Mouse (Mus musculus) heart, embryonic 16.5 days (tissue): ENCODE data around the gene Slc17a8. TPM values are rescaled to one million over a fixed set of nuclear protein-coding genes. Genes with fewer than 3 reads are reported as not detected.
A peak's percentile ranks its signal among the peaks of the same experiment; 100 is the strongest.

Experiments used
- ATAC-seq: fragments of 200-750 bp; cut with Nextera tagmentation; replicated peaks from 2 replicates; pipeline ENCODE4 v1.8.0; 2017; ENCODE audit warnings: moderate number of reproducible peaks; ENCODE audit not compliant: insufficient read depth, low FRiP score; ENCODE audit errors: extremely low read depth
- H3K27ac ChIP-seq: fragments of 300-500 bp; sonication (generic); 2 replicates; pipeline ENCODE4 v1.5.1; 2014; ENCODE audit warnings: mild to moderate bottlenecking, low read length, control low read depth, moderate library complexity
- H3K27me3 ChIP-seq: fragments of 300-500 bp; sonication (generic); 2 replicates; pipeline ENCODE4 v1.6.1; 2014; ENCODE audit warnings: low read length, mixed read lengths; ENCODE audit not compliant: control insufficient read depth, insufficient read depth
- H3K36me3 ChIP-seq: fragments of 300-500 bp; sonication (generic); 2 replicates; pipeline ENCODE4 v1.6.1; 2014; ENCODE audit not compliant: control insufficient read depth, insufficient read depth
- H3K4me1 ChIP-seq: fragments of 300-500 bp; sonication (generic); 2 replicates; pipeline ENCODE4 v1.6.1; 2014; ENCODE audit warnings: low read length, mixed read lengths; ENCODE audit not compliant: control insufficient read depth, insufficient read depth
- H3K4me2 ChIP-seq: fragments of 300-500 bp; sonication (generic); 2 replicates; pipeline ENCODE4 v1.6.1; 2014; ENCODE audit warnings: low read depth, mild to moderate bottlenecking, control low read depth, low read length
- H3K4me3 ChIP-seq: fragments of 300-500 bp; sonication (generic); 2 replicates; pipeline ENCODE4 v1.5.1; 2014; ENCODE audit warnings: mild to moderate bottlenecking, control low read depth, low read length
- H3K9ac ChIP-seq: fragments of 300-500 bp; sonication (generic); 2 replicates; pipeline ENCODE4 v1.6.1; 2014; ENCODE audit warnings: low read length, control low read depth
- H3K9me3 ChIP-seq: fragments of 300-500 bp; sonication (generic); replicated peaks from 2 replicates; pipeline ENCODE4 v1.6.1; 2016; ENCODE audit warnings: low read length; ENCODE audit not compliant: control insufficient read depth
- WGBS: fragments of 180-500 bp; shearing (Covaris S2); extraction: QIAGEN DNeasy Blood & Tissue Kit; methylation state at CpG from one replicate; pipeline ENCODE4 v1.1.7; 2014; 5-methylcytosine and 5-hydroxymethylcytosine counted together
- polyA plus RNA-seq: library from polyadenylated mRNA; unstranded; fragments of >200 nt; fragmentation: Nextera tagmentation; extraction: Ambion mirVana; gene quantifications from 2 replicates; pipeline ENCODE4 v1.2.1, GENCODE M21; 2015

Gene Slc17a8
- polyA plus RNA-seq, 1 experiment from 2014 or later: 0.11 TPM

DNA sequence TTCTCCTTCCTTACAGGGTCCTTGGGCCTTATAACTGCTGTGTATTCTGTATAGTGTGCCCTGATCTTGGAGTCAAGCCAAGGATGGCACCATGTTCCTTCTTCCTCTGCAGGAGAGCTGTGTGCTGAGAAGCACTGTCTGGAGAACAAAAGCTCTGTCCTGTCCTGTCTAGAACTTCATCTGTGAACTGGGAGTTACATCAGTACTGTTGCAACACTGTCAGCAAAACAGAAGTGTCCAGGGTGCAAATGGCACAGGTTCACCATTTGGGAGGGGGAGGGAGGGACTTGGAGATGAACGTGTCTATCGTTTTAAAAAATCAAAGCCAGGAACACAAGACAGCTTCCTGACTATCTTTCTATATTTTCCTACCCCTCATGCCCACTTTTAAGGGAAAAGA is 89.1 kb downstream of the Slc17a8 start:
- WGBS: 40% methylated on average over 2 of the region's 2 CpGs
- H3K27me3 ChIP-seq: no peaks in the 10 kb centered on the region
- H3K4me1 ChIP-seq: peaks cover 39% of the 10 kb centered on the region
- H3K9ac ChIP-seq: no peak overlapping the region
- H3K4me3 ChIP-seq: no peak overlapping the region
- no peaks in the 10 kb centered on the region for H3K9me3 ChIP-seq
- no peak for ATAC-seq
- no peaks in the 10 kb centered on the region for H3K36me3 ChIP-seq
- H3K27ac ChIP-seq: no peak overlapping the region
- H3K4me2 ChIP-seq: no peak overlapping the region

DNA sequence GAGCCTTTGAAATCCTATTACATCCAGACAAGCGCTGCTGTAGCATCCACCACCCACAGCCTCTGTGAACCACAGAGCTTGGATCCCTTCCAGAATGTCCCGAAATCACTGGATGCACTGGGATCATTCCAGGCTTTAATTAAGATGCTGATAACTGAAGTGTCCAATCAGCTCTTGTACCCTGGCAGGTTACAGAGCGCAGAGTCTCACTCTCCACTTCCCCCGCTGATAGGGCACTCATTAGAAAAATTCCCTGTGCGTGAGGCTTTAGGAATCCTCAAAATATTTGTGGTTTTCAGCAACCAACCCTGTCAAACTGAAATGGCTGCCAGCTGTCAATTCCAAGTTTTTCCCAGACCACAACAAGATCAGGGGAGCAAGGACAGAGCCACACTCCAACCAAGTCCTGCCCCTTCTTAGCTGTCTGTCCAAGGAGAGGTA is 89.8 kb downstream of the Slc17a8 start:
- peaks cover 43% of the 10 kb centered on the region for H3K4me1 ChIP-seq
- H3K4me3 ChIP-seq: no peak overlapping the region
- H3K36me3 ChIP-seq: no peaks in the 10 kb centered on the region
- no peaks in the 10 kb centered on the region for H3K27me3 ChIP-seq
- H3K4me2 ChIP-seq: peak overlapping the region; percentile 25
- H3K27ac ChIP-seq: peak overlapping the region; percentile 64
- peak; percentile 91 for ATAC-seq
- no peaks in the 10 kb centered on the region for H3K9me3 ChIP-seq
- 14% methylated on average over 5 of the region's 5 CpGs for WGBS
- H3K9ac ChIP-seq: no peak overlapping the region

DNA sequence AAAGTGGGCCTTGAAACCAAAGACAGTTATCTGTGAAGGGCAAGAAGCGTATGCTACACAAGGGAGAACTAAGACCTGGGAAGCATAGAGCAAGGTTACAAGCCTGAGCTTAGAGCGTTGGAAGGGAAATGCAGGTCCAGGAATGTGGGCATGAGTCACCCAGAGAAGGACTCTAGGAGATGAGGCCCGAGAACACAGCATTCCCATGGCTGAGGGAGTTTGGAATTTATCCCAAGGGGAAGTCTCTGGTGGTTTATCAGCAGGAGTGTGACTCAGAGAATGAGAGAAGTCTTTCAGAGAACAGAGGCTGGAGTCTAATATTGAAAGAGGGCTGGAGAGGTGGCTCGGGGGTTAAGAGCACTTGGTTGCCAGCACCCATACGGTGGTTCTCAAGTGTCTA is 94.0 kb downstream of the Slc17a8 start:
- peak; percentile 54 for ATAC-seq
- WGBS: 26% methylated on average over 5 of the region's 5 CpGs
- peak overlapping the region; percentile 71 for H3K27ac ChIP-seq

DNA sequence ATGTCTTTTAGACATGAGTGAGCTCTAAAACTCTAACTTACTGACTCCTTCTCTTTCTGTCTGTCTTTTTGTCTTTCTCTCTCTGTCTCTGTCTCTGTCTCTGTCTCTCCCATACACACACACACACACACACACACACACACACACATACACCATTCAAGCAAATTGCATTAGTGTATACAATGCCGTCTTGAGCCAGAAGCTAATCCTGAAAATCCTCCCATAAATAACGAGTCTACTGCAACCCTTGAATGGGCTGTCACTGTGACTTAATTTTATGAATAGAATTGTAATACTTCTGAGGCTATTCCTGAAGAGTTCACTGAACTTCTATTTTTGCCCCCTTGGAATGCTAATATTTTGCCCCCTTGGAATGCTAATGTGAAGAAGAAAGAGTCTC is 95.2 kb downstream of the Slc17a8 start:
- Histone ChIP-seq H3K4me2 (no peak overlapping the region), H3K9ac (no peak overlapping the region)

More for the DNA sequence above, 94.0 kb downstream of the Slc17a8 start:
- Histone ChIP-seq H3K4me3 (no peak overlapping the region), H3K9ac (no peak overlapping the region), H3K9me3 (no peaks in the 10 kb centered on the region), H3K36me3 (no peaks in the 10 kb centered on the region), H3K27me3 (no peaks in the 10 kb centered on the region), H3K4me1 (peaks cover 27% of the 10 kb centered on the region), H3K4me2 (peak overlapping the region; percentile 28; the same call in 1 of the 2 replicates)

More for the DNA sequence above, 95.2 kb downstream of the Slc17a8 start:
- no peak for ATAC-seq
- Histone ChIP-seq H3K36me3 (no peaks in the 10 kb centered on the region), H3K4me1 (peaks cover 23% of the 10 kb centered on the region), H3K27me3 (no peaks in the 10 kb centered on the region), H3K4me3 (no peak overlapping the region), H3K27ac (no peak overlapping the region), H3K9me3 (no peaks in the 10 kb centered on the region)
- 84% methylated on average over 2 of the region's 2 CpGs for WGBS

Other genes with a start within 250 kb of the Slc17a8 start
- 20.2 and 23.1 TPM in 2 replicates for gene Gas2l3, start 177.3 kb downstream of the Slc17a8 start, polyA plus RNA-seq
- gene Nr1h4, start 87.7 kb downstream of the Slc17a8 start, polyA plus RNA-seq: 0.99 and 1.2 TPM in 2 replicates
- gene Scyl2, start 65.0 kb upstream of the Slc17a8 start, polyA plus RNA-seq: 4.1 and 4.4 TPM in 2 replicates
- gene Actr6, start 111.0 kb upstream of the Slc17a8 start, polyA plus RNA-seq: 19.0 and 29.6 TPM in 2 replicates
- 19.9 and 22.9 TPM in 2 replicates for gene Uhrf1bp1l, start 123.7 kb upstream of the Slc17a8 start, polyA plus RNA-seq